Mouse (Mus musculus): Measurements from ENCODE around the gene Opa1. TPM values are rescaled to one million over a fixed set of nuclear protein-coding genes. Genes with fewer than 3 reads are reported as not detected.

Gene Opa1
- polyA plus RNA-seq, 1 experiment from 2014 or later: 28.9 TPM

DNA sequence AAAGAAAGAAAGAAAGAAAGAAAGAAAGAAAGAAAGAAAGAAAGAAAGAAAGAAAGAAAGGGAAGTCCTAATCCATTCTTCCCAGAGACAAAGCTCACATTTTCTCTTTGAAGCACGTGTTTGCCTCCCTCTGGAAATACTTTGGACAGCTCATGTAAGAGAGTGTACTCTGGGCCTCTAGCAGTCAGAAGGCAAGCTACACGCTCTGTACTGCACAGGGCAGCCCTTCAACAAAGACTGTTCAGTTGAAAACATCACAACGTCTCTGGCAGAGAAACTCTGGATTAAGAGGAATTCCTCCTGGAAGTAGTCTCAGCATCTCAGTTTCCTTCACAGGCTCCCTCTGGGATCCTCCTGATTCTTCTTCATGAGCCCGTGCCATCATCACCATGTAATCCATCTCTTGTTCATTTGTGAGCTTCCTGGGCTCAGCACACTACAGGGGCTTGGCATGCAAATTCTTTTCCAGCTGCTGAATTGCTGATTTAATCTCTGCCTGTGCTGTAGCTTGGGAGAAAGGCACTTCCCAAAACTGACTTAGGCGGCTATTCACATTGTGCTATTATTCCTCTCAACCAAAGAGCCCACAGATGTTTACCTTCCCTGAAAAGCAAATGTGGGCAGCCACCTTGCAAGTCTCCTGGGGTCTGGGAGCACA is 114.0 kb downstream of the Opa1 start:
- Histone ChIP-seq H3K27ac (no peak overlapping the region), H3K4me3 (ENCODE audit: inconsistent target) (no peak overlapping the region), H3K36me3 (ENCODE audit: inconsistent target) (no peaks in the 10 kb centered on the region), H3K79me2 (ENCODE audit: inconsistent target) (no peaks in the 10 kb centered on the region)
- WGBS (ENCODE audit: missing documents): 51% methylated on average over 5 of the region's 5 CpGs

DNA sequence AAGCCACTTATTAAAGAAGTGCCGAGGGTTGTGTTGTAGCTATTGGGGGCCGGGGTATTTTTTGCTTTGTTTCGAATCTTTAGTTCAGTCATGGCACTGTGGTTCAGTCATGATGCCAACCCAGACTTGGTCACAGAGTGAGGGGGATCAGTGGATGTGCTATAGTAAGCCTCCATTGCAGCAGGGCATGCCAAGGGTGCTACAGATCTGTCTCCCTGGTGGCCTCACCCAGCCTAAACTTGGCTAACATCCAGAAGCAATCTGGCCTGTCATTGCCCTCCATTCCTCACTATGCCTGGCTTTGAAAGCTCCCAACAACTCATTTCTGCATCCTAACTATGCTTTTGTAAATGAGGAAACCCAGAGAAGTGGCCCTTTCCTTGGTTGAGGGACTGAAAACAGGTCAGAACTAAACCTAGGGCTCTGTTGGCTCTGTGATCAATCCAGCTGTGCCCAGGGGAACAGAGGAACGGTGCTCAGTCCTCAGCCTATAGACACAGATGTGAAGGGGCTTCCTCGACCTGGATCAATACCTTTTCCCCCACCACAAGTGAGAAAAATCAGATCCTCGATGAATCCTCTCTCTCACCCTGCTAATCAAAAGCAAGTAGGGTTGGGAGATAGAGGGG is 114.8 kb downstream of the Opa1 start:
- no peak overlapping the region for H3K4me3 ChIP-seq (ENCODE audit: inconsistent target)
- 58% methylated on average over 6 of the region's 6 CpGs for WGBS (ENCODE audit: missing documents)
- no peak overlapping the region for H3K27ac ChIP-seq
- H3K79me2 ChIP-seq (ENCODE audit: inconsistent target): no peaks in the 10 kb centered on the region
- H3K36me3 ChIP-seq (ENCODE audit: inconsistent target): no peaks in the 10 kb centered on the region

DNA sequence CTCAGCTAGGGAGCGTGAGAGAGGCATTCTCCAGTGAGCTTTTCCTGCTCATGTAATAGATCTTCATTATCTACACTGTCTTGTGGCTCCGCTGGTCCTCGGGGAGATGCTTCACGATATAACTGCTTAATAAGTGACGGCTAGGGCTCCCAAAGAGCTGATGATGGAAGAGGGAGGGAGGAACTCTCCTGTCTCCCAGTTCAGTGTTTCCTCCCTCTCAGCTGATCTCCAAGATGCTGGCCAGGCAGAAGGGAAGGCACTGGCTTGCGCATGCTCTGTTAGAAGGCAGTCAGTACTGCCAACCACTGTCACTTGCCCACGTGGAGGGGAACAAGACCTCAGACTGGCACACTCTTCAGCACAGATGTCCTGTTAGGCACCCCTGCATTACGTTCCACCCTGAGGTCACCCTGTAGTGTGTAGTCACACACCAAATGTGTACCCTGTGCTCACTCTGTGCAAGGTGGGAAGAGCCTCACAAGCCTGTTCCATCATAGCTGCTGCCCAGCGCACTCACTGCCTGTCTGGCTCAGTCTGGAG is 115.4 kb downstream of the Opa1 start:
- Histone ChIP-seq H3K36me3 (ENCODE audit: inconsistent target) (no peaks in the 10 kb centered on the region), H3K79me2 (ENCODE audit: inconsistent target) (no peaks in the 10 kb centered on the region), H3K27ac (no peak overlapping the region), H3K4me3 (ENCODE audit: inconsistent target) (no peak overlapping the region)
- WGBS (ENCODE audit: missing documents): 89% methylated on average over 9 of the region's 9 CpGs

Other genes with a start within 250 kb of the Opa1 start
- gene Atp13a5, start 200.6 kb upstream of the Opa1 start, polyA plus RNA-seq (2018): not detected in 3 replicates
- 0.13 TPM in 1 of 3 replicates, not detected in the others for gene Atp13a4, start 34.5 kb upstream of the Opa1 start, polyA plus RNA-seq (2018)

Data from macrophage (primary cell).